Mouse (Mus musculus): ENCODE data around the gene 1700029H14Rik.

1700029H14Rik gene

GRCm38 (mm10) chr8:13562118-13562517, at the start of gene 1700029H14Rik:
Gene 1700029H14Rik (minus strand): TSS chr8:13562461.
- DNase-seq (ENCODE audit: low spot score in 2 of 2), result no peak

- DNase-seq (ENCODE audit: low spot score in 2 of 2), result no peak
Observed at GRCm38 (mm10) chr8:13611702-13612101, 49.4 kb upstream of the 1700029H14Rik start.

GRCm38 (mm10) chr8:13609971-13610370, 47.7 kb upstream of the 1700029H14Rik start:
- no peak for DNase-seq (ENCODE audit: low spot score in 2 of 2)

DNA sequence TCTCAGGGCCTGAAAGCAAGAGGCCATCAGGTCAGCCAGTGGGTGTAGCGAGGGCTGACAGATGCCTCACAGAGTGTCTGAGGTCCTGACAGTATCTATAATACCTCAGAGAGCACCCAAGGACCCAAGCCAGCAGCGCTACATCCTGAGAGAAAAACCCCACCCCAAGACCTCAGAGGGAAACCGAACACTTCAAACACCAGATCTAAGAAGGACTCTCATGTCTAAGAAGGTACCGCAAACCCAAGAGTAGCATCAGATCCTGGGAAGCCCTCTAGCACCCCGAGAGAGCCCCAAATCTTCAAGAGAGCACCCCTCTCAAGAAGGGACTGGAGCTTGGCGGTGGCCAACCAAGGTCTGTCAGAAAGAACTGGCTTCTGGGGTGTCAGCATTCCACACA, 46.7 kb upstream of the 1700029H14Rik start:
- no peak for DNase-seq (ENCODE audit: low spot score in 2 of 2)

DNA sequence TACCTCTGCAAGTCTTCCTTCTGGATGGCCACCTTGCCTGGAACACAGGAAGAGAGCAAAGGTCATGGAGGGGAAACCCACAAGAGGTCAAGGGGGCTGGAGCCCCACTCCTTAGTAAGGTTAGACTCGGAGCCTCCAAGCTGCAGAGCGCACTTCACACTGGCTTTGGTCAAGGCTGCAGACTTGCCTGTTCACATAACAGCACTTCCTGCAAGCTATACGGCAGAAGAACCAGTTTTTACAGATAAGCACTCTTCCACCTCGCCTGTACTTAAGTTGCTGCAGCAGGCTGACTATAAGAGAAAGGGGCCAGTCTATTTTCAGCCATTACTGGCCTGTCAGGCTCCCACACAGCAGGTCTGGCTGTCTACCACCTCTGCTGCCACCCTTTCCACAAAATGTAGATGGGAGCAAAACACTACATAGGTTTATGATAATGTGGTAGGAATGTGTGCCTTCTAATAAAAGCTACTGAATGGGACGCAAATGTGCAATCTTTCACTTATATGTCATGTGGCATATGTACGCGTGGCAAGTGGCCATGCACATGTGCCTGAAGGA, 43.7 kb upstream of the 1700029H14Rik start:
- no peak for DNase-seq (ENCODE audit: low spot score in 2 of 2)

- DNase-seq (ENCODE audit: low spot score in 2 of 2), result peak in 1 of 2 experiments; percentile 43
Observed at GRCm38 (mm10) chr8:13602621-13603020, 40.4 kb upstream of the 1700029H14Rik start.

GRCm38 (mm10) chr8:13601166-13601565, 38.9 kb upstream of the 1700029H14Rik start:
- no peak for DNase-seq (ENCODE audit: low spot score in 2 of 2)

GRCm38 (mm10) chr8:13600716-13601115, 38.5 kb upstream of the 1700029H14Rik start:
- no peak for DNase-seq (ENCODE audit: low spot score in 2 of 2)

GRCm38 (mm10) chr8:13600204-13600603, 37.9 kb upstream of the 1700029H14Rik start:
- DNase-seq (ENCODE audit: low spot score in 2 of 2), result no peak

GRCm38 (mm10) chr8:13597777-13598176, 35.5 kb upstream of the 1700029H14Rik start:
- DNase-seq (ENCODE audit: low spot score in 2 of 2), result no peak

- DNase-seq (ENCODE audit: low spot score in 2 of 2), result no peak
Observed at GRCm38 (mm10) chr8:13595861-13596260, 33.6 kb upstream of the 1700029H14Rik start.

- no peak for DNase-seq (ENCODE audit: low spot score in 2 of 2)
Observed at GRCm38 (mm10) chr8:13594884-13595323, 32.6 kb upstream of the 1700029H14Rik start.

DNA sequence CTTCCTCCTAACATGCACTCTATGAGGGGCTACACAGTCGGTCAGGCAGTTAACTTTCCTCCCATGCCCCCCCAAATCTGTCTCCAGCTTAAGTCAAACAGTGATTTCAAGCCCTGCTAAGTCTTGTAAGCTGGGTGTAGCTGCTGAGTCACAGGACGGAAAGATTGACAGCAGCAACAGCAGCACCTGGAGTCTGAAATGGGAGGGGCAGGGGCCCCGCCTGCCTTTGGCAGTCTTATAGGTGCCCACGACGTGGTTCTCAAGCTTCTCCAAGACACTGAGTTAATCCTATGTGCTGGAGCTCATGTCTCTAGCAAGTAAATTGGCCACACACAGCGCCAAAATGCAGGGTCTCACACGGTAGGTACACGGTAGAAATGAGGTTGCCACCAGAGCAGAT, 31.1 kb upstream of the 1700029H14Rik start:
- DNase-seq (ENCODE audit: low spot score in 2 of 2), result no peak

GRCm38 (mm10) chr8:13591246-13591645, 29.0 kb upstream of the 1700029H14Rik start:
- no peak for DNase-seq (ENCODE audit: low spot score in 2 of 2)

GRCm38 (mm10) chr8:13589071-13589470, 26.8 kb upstream of the 1700029H14Rik start:
- DNase-seq (ENCODE audit: low spot score in 2 of 2), result no peak

DNA sequence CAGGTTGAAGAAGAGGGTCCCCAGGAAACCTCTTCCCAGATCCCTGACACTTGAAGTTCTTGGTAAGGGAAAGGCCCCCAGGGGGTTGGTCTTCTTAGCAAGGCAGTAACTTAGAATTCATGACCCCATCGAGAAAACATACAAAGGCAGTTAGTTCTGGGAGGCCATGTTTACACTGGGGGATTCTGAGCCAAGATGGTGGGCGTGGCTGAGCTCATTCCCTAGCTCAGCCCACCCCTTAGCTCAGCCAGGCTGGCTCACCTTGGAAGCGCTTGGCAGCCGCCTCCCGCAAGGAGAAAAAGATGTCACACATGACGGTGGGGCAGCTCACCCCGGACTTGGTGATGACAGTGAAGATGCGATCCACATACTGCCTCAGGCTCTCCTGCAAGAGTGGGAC, 22.4 kb upstream of the 1700029H14Rik start:
- no peak for DNase-seq (ENCODE audit: low spot score in 2 of 2)

DNA sequence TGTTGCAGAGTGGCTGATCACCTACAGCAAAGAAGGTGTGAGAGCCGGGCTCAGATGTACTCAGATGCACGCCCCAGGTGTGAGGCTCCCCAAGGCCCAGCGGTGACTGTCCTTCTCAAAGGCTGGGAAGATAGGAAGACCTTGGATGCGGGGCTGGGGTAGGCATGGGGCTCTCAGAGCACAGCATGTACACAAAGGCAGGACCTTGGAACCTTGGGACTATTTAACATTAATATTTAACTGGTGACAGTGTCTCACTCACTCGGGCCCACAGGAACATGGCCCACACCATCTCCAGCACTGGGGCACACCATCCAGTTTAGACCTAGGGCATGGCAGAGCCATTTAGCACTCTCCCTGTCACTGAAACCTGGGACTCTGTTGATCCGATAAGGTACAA, 15.6 kb upstream of the 1700029H14Rik start:
- no peak for DNase-seq (ENCODE audit: low spot score in 2 of 2)

DNA sequence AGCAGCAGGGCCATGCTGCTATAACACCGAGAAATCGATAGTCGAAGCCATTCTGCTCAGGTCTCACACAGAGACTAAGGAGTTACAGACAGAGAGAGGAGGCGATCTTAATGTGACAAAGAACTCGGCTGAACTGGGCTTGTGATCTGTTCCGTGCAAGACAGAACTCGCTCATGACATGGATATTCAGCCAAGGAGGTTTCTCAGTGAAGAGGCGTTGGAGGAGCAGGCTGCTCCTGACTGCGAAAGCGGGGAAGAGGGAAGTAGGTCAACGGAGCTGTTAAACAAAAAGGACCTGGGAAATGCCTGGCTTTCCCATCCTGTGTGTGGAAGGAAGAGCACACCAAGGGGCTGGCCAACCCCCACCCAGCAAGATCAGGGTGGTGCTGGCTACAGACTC, 9.7 kb upstream of the 1700029H14Rik start:
- no peak for DNase-seq (ENCODE audit: low spot score in 2 of 2)

- DNase-seq (ENCODE audit: low spot score in 2 of 2), result no peak
Observed at GRCm38 (mm10) chr8:13557526-13557925, 4.7 kb downstream of the 1700029H14Rik start.

DNA sequence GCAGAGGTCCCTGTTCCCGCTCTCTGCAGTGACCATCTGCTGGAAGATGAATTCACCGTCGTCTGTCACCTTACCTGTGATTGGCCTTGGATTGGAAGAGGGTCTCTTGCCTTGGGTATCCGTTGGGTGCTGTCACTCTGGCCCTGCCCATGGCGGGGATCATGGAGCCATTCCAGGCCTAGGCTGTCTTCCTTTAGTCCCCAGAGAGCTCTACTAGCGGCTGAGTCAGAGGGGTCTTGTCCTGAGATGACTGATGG, 10.8 kb downstream of the 1700029H14Rik start:
- DNase-seq (ENCODE audit: low spot score in 2 of 2), result no peak

GRCm38 (mm10) chr8:13550718-13551573, 11.3 kb downstream of the 1700029H14Rik start:
- peak; percentile 89 to 92 for DNase-seq (ENCODE audit: low spot score in 2 of 2)

- DNase-seq (ENCODE audit: low spot score in 2 of 2), result no peak
Observed at GRCm38 (mm10) chr8:13548831-13549230, 13.4 kb downstream of the 1700029H14Rik start.

DNA sequence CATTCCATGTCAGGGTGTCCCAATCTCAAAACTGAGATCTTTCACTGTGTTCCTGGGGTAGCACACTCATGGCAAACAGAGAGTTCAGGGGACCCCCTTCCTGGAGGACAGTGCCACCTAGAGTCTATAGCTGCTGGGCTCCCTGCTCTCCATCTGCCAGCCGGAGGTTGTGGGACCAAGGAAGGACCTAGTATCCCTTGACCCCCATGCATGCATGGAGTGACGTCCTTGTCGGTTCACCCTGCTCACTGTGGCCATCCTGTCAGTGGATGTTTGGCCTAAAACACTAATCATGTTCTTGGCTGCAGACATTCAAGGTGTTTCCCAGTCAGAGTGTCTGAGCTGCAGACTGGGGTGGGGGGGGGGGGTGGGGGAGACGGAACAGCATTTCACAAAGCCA, 14.0 kb downstream of the 1700029H14Rik start:
- peak in 1 of 2 experiments; percentile 37 for DNase-seq (ENCODE audit: low spot score in 2 of 2)
